Mouse (Mus musculus): ENCODE measurements around the gene Nrip1. TPM values are rescaled to one million over a fixed set of nuclear protein-coding genes. Genes with fewer than 3 reads are reported as not detected.
A peak's percentile ranks its signal among the peaks of the same experiment; 100 is the strongest.

The Nrip1 gene
- total and polyA plus RNA-seq, 3 experiments = 3.1 to 32.3 (median 20.6) TPM

GRCm38 (mm10) chr16:76321527-76322165 lies 52.0 kb downstream of the Nrip1 start:
- Histone ChIP-seq H3K27ac (peak overlapping the region; percentile 60), H3K4me3 (no peak overlapping the region; the same call in 1 of the 2 replicates), H3K36me3 (ENCODE audit: control insufficient read depth, insufficient read depth, low read length) (peaks cover 30% of the 10 kb centered on the region), H3K79me2 (replicated peaks; ENCODE audit: control insufficient read depth, insufficient read depth, low read length) (peaks cover 6% of the 10 kb centered on the region), H3K9ac (ENCODE audit: low read depth, low read length) (peak overlapping the region; percentile 41; the same call in 1 of the 2 replicates), H3K4me1 (ENCODE audit: control insufficient read depth, insufficient read depth, low read length) (peaks cover 24% of the 10 kb centered on the region), H3K27me3 (ENCODE audit: control insufficient read depth, insufficient read depth, low read length) (no peaks in the 10 kb centered on the region)
- 6% methylated on average over 11 of the region's 11 CpGs for WGBS
- peak in 1 of 2 experiments; percentile 33 for DNase-seq
- intact Hi-C loops (cut with DNase I) = loop anchor here (5.0 kb wide), 1 partner anchor 51 kb away; the partner anchor contains the start of gene Nrip1
- TF ChIP-seq POLR2A (IDR thresholded peaks at IDR 0.05; ENCODE audit: insufficient read depth, low read depth, low read length) = no peak
- TF ChIP-seq CTCF (IDR thresholded peaks at IDR 0.05) = no peak
- TF ChIP-seq EP300 (IDR thresholded peaks at IDR 0.05; ENCODE audit: insufficient read depth, low read depth, low read length) = no peak

GRCm38 (mm10) chr16:76320118-76320473 lies 53.5 kb downstream of the Nrip1 start:
- intact Hi-C loops (cut with DNase I) = loop anchor here (5.0 kb wide), 1 partner anchor 52 kb away; the partner anchor contains the start of gene Nrip1
- TF ChIP-seq EP300 (IDR thresholded peaks at IDR 0.05; ENCODE audit: insufficient read depth, low read depth, low read length) (no peak), POLR2A (IDR thresholded peaks at IDR 0.05; ENCODE audit: insufficient read depth, low read depth, low read length) (no peak), CTCF (IDR thresholded peaks at IDR 0.05) (no peak)

GRCm38 (mm10) chr16:76319364-76320117 lies 54.1 kb downstream of the Nrip1 start:
- DNase-seq = no peak
- no peak overlapping the region for H3K9ac ChIP-seq (ENCODE audit: low read depth, low read length)
- H3K36me3 ChIP-seq (ENCODE audit: control insufficient read depth, insufficient read depth, low read length) = peaks cover 28% of the 10 kb centered on the region
- TF ChIP-seq CTCF (IDR thresholded peaks at IDR 0.05) = no peak
- TF ChIP-seq EP300 (IDR thresholded peaks at IDR 0.05; ENCODE audit: insufficient read depth, low read depth, low read length) = no peak
- TF ChIP-seq POLR2A (IDR thresholded peaks at IDR 0.05; ENCODE audit: insufficient read depth, low read depth, low read length) = no peak
- H3K27ac ChIP-seq = peak overlapping the region; percentile 11; the same call in 1 of the 2 replicates
- no peaks in the 10 kb centered on the region for H3K27me3 ChIP-seq (ENCODE audit: control insufficient read depth, insufficient read depth, low read length)
- 67% methylated on average over 11 of the region's 11 CpGs for WGBS
- peaks cover 16% of the 10 kb centered on the region for H3K4me1 ChIP-seq (ENCODE audit: control insufficient read depth, insufficient read depth, low read length)
- H3K79me2 ChIP-seq (replicated peaks; ENCODE audit: control insufficient read depth, insufficient read depth, low read length) = peaks cover 6% of the 10 kb centered on the region
- no peak overlapping the region for H3K4me3 ChIP-seq
- intact Hi-C loops (cut with DNase I) = loop anchor here (5.0 kb wide), 1 partner anchor 53 kb away; the partner anchor contains the start of gene Nrip1

More at GRCm38 (mm10) chr16:76320118-76320473, 53.5 kb downstream of the Nrip1 start:
- 84% methylated on average over 5 of the region's 5 CpGs for WGBS
- no peak overlapping the region for H3K9ac ChIP-seq (ENCODE audit: low read depth, low read length)
- no peaks in the 10 kb centered on the region for H3K27me3 ChIP-seq (ENCODE audit: control insufficient read depth, insufficient read depth, low read length)
- DNase-seq = no peak
- peak overlapping the region; percentile 11; the same call in 1 of the 2 replicates for H3K27ac ChIP-seq
- no peak overlapping the region for H3K4me3 ChIP-seq
- peaks cover 28% of the 10 kb centered on the region for H3K36me3 ChIP-seq (ENCODE audit: control insufficient read depth, insufficient read depth, low read length)
- H3K79me2 ChIP-seq (replicated peaks; ENCODE audit: control insufficient read depth, insufficient read depth, low read length) = peaks cover 6% of the 10 kb centered on the region
- peaks cover 19% of the 10 kb centered on the region for H3K4me1 ChIP-seq (ENCODE audit: control insufficient read depth, insufficient read depth, low read length)

- peaks cover 13% of the 10 kb centered on the region for H3K4me1 ChIP-seq (ENCODE audit: control insufficient read depth, insufficient read depth, low read length)
- no peak overlapping the region for H3K4me3 ChIP-seq
- 83% methylated on average over 13 of the region's 13 CpGs for WGBS
- H3K36me3 ChIP-seq (ENCODE audit: control insufficient read depth, insufficient read depth, low read length) = peaks cover 21% of the 10 kb centered on the region
- DNase-seq = no peak
- H3K27ac ChIP-seq = no peak overlapping the region
- no peaks in the 10 kb centered on the region for H3K27me3 ChIP-seq (ENCODE audit: control insufficient read depth, insufficient read depth, low read length)
- H3K79me2 ChIP-seq (replicated peaks; ENCODE audit: control insufficient read depth, insufficient read depth, low read length) = peaks cover 5% of the 10 kb centered on the region
- TF ChIP-seq EP300 (IDR thresholded peaks at IDR 0.05; ENCODE audit: insufficient read depth, low read depth, low read length) (no peak), CTCF (IDR thresholded peaks at IDR 0.05) (no peak)
- H3K9ac ChIP-seq (ENCODE audit: low read depth, low read length) = no peak overlapping the region
- intact Hi-C loops (cut with DNase I) = no loop called here
These were observed 55.2 kb downstream of the Nrip1 start for GRCm38 (mm10) chr16:76318331-76318922.

- Histone ChIP-seq H3K36me3 (ENCODE audit: control insufficient read depth, insufficient read depth, low read length) (peaks cover 16% of the 10 kb centered on the region), H3K27ac (no peak overlapping the region), H3K9ac (ENCODE audit: low read depth, low read length) (no peak overlapping the region), H3K79me2 (replicated peaks; ENCODE audit: control insufficient read depth, insufficient read depth, low read length) (peaks cover 2% of the 10 kb centered on the region), H3K4me1 (ENCODE audit: control insufficient read depth, insufficient read depth, low read length) (peaks cover 8% of the 10 kb centered on the region), H3K4me3 (no peak overlapping the region), H3K27me3 (ENCODE audit: control insufficient read depth, insufficient read depth, low read length) (no peaks in the 10 kb centered on the region)
- intact Hi-C loops (cut with DNase I) = no loop called here
- no peak for TF ChIP-seq EP300 (IDR thresholded peaks at IDR 0.05; ENCODE audit: insufficient read depth, low read depth, low read length)
- TF ChIP-seq CTCF (IDR thresholded peaks at IDR 0.05) = no peak
- no peak for TF ChIP-seq POLR2A (IDR thresholded peaks at IDR 0.05; ENCODE audit: insufficient read depth, low read depth, low read length)
- WGBS = 90% methylated on average over 22 of the region's 22 CpGs
- DNase-seq = no peak
These were observed 56.4 kb downstream of the Nrip1 start for GRCm38 (mm10) chr16:76316940-76317822.

Data from heart, adult 2 months (tissue).